Mouse (Mus musculus) mammary gland, adult 2 months (tissue): ENCODE measurements around the gene Dpf2. TPM values are rescaled to one million over a fixed set of nuclear protein-coding genes. Genes with fewer than 3 reads are reported as not detected.

Experiments
- polyA plus RNA-seq: library from polyadenylated mRNA; depleted of rRNA; stranded (reverse); fragments of >200 nt; gene quantifications from 2 replicates; pipeline ENCODE4 v1.2.3, GENCODE M21; 2012; ENCODE audit warnings: low replicate concordance; rRNA removed

Dpf2 gene
- 74.6 and 123 TPM in 2 replicates for polyA plus RNA-seq

GRCm38 (mm10) chr19:5913007-5913719, at the start of gene Dpf2:
Gene Dpf2 (minus strand): TSS chr19:5913010.

GRCm38 (mm10) chr19:5924713-5925093, 11.9 kb upstream of the Dpf2 start, which contains the start of gene Cdc42ep2:
Gene Cdc42ep2 (minus strand): TSS chr19:5924816.

GRCm38 (mm10) chr19:5894002-5894678, 18.7 kb downstream of the Dpf2 start, which contains the start of gene Tigd3:
Gene Tigd3 (minus strand): TSS chr19:5894149.

GRCm38 (mm10) chr19:5877618-5878361, 35.0 kb downstream of the Dpf2 start, which contains the start of gene Slc25a45:
Gene Slc25a45 (plus strand): TSS chr19:5877808.

GRCm38 (mm10) chr19:5874969-5875480, 37.8 kb downstream of the Dpf2 start, which contains the start of gene Frmd8:
Gene Frmd8 (minus strand): TSS chr19:5875274.

Other genes with a start within 250 kb of the Dpf2 start
- 130 and 371 TPM in 2 replicates for gene Sipa1, start 249.3 kb downstream of the Dpf2 start, polyA plus RNA-seq
- gene Map3k11, start 224.3 kb downstream of the Dpf2 start, polyA plus RNA-seq = 73.1 and 141 TPM in 2 replicates
- gene Pcnx3, start 224.1 kb downstream of the Dpf2 start, polyA plus RNA-seq = 137 and 266 TPM in 2 replicates
- 0.83 and 0.94 TPM in 2 replicates for gene Kcnk7, start 208.6 kb downstream of the Dpf2 start, polyA plus RNA-seq
- 92.5 and 93.1 TPM in 2 replicates for gene Ehbp1l1, start 186.7 kb downstream of the Dpf2 start, polyA plus RNA-seq
- gene Fam89b, start 183.4 kb downstream of the Dpf2 start, polyA plus RNA-seq = 237 and 392 TPM in 2 replicates
- 222 and 329 TPM in 2 replicates for gene Ltbp3, start 172.1 kb downstream of the Dpf2 start, polyA plus RNA-seq
- gene Scyl1, start 141.6 kb downstream of the Dpf2 start, polyA plus RNA-seq = 105 and 131 TPM in 2 replicates
- 32.4 and 48.8 TPM in 2 replicates for gene Frmd8, start 37.7 kb downstream of the Dpf2 start, polyA plus RNA-seq
- gene Slc25a45, start 35.2 kb downstream of the Dpf2 start, polyA plus RNA-seq = 37.0 and 41.5 TPM in 2 replicates
- 0.32 and 0.38 TPM in 2 replicates for gene Tigd3, start 18.9 kb downstream of the Dpf2 start, polyA plus RNA-seq
- gene Cdc42ep2, start 11.8 kb upstream of the Dpf2 start, polyA plus RNA-seq = 13.5 and 26.4 TPM in 2 replicates
- 40.1 and 53.8 TPM in 2 replicates for gene Pola2, start 51.2 kb upstream of the Dpf2 start, polyA plus RNA-seq
- gene Slc22a20, start 73.1 kb upstream of the Dpf2 start, polyA plus RNA-seq = not detected in 2 replicates
- gene Capn1, start 102.9 kb upstream of the Dpf2 start, polyA plus RNA-seq = 64.2 and 65.9 TPM in 2 replicates
- gene Syvn1, start 133.6 kb upstream of the Dpf2 start, polyA plus RNA-seq = 54.9 and 85.1 TPM in 2 replicates
- 14.1 and 24.4 TPM in 2 replicates for gene Mrpl49, start 144.8 kb upstream of the Dpf2 start, polyA plus RNA-seq
- gene Fau, start 144.8 kb upstream of the Dpf2 start, polyA plus RNA-seq = 1,145 and 2,495 TPM in 2 replicates
- gene Znhit2, start 148.2 kb upstream of the Dpf2 start, polyA plus RNA-seq = 40.9 and 104 TPM in 2 replicates
- gene Tm7sf2, start 155.4 kb upstream of the Dpf2 start, polyA plus RNA-seq = 37.7 and 55.5 TPM in 2 replicates
- gene Vps51, start 164.2 kb upstream of the Dpf2 start, polyA plus RNA-seq = 71.5 and 79.3 TPM in 2 replicates
- 0.68 TPM in 1 of 2 replicates, not detected in the other for gene Tmem262, start 167.0 kb upstream of the Dpf2 start, polyA plus RNA-seq
- gene Gm28374, start 169.2 kb upstream of the Dpf2 start, polyA plus RNA-seq = 0.51 TPM in 1 of 2 replicates, not detected in the other
- 101 and 107 TPM in 2 replicates for gene Zfpl1, start 171.9 kb upstream of the Dpf2 start, polyA plus RNA-seq
- 0.92 and 0.93 TPM in 2 replicates for gene Cdca5, start 172.0 kb upstream of the Dpf2 start, polyA plus RNA-seq
- gene AC131692.1, start 181.4 kb upstream of the Dpf2 start, polyA plus RNA-seq = not detected in 2 replicates
- 0.19 and 0.37 TPM in 2 replicates for gene Naaladl1, start 192.8 kb upstream of the Dpf2 start, polyA plus RNA-seq
- 22.6 and 60.4 TPM in 2 replicates for gene Sac3d1, start 205.6 kb upstream of the Dpf2 start, polyA plus RNA-seq
- 37.7 and 57.2 TPM in 2 replicates for gene Snx15, start 215.3 kb upstream of the Dpf2 start, polyA plus RNA-seq
- gene Batf2, start 228.0 kb upstream of the Dpf2 start, polyA plus RNA-seq = 7.9 and 11.2 TPM in 2 replicates
- gene Arl2, start 228.5 kb upstream of the Dpf2 start, polyA plus RNA-seq = 175 and 200 TPM in 2 replicates